Mouse (Mus musculus) limb, embryonic 10.5 days (tissue): ENCODE results near the gene Wwox. TPM values are rescaled to one million over a fixed set of nuclear protein-coding genes. Genes with fewer than 3 reads are reported as not detected.
A peak's percentile ranks its signal among the peaks of the same experiment; 100 is the strongest.

Experiments used
- DNase-seq: peaks from one replicate; pipeline ENCODE4 v3.0.0-alpha.2; 2017; ENCODE audit warnings: low spot score
- H3K27ac ChIP-seq: fragments of 300-500 bp; sonication (generic); 2 replicates; pipeline ENCODE4 v1.5.1; 2016; ENCODE audit warnings: mild to moderate bottlenecking
- H3K27me3 ChIP-seq: fragments of 300-500 bp; sonication (generic); 2 replicates; pipeline ENCODE4 v1.6.1; 2016; ENCODE audit warnings: low read depth, mild to moderate bottlenecking; ENCODE audit not compliant: poor library complexity, severe bottlenecking
- H3K36me3 ChIP-seq: fragments of 300-500 bp; sonication (generic); 2 replicates; pipeline ENCODE4 v1.6.1; 2016; ENCODE audit warnings: mild to moderate bottlenecking, moderate library complexity
- H3K4me1 ChIP-seq: fragments of 300-500 bp; sonication (generic); 2 replicates; pipeline ENCODE4 v1.6.1; 2016
- H3K4me3 ChIP-seq: fragments of 300-500 bp; sonication (generic); 2 replicates; pipeline ENCODE4 v1.5.1; 2016; ENCODE audit warnings: mild to moderate bottlenecking, moderate library complexity
- H3K9me3 ChIP-seq: fragments of 300-500 bp; sonication (generic); replicated peaks from 2 replicates; pipeline ENCODE4 v1.6.1; 2016; ENCODE audit warnings: mild to moderate bottlenecking
- WGBS: fragments of 180-500 bp; shearing (Covaris S2); methylation state at CpG from one replicate; pipeline ENCODE4 v1.1.7; 2016; 5-methylcytosine and 5-hydroxymethylcytosine counted together
- polyA plus RNA-seq: library from polyadenylated mRNA; unstranded; fragments of >200 nt; fragmentation: Nextera tagmentation; extraction: Ambion mirVana; gene quantifications from 2 replicates; pipeline ENCODE4 v1.2.1, GENCODE M21; 2016

The Wwox gene
- polyA plus RNA-seq, 1 experiment from 2014 or later = 8.6 TPM

DNA sequence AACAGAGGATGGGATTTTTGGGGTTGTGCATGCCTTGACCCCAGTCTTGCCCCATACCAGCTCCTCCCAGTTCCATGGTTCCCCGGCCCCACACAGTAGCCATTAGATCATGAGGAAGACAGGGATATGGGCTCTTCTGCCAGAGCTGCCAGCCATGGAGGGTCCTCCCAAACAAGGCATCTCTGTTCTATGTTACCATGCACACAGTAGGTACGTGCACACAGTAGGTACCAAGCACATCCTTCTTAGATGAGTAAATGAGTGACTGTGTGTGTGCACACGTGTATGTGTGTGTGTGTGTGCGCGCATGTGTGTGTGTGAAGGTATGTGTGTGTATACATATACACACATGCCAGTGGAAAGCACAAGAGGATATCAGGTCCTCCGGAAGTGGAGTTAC lies 185.9 kb downstream of the Wwox start:
- no peak overlapping the region for H3K27ac ChIP-seq
- H3K27me3 ChIP-seq = no peaks in the 10 kb centered on the region
- H3K36me3 ChIP-seq = no peaks in the 10 kb centered on the region
- no peak overlapping the region for H3K4me3 ChIP-seq
- no peak for DNase-seq
- peaks cover 59% of the 10 kb centered on the region for H3K4me1 ChIP-seq
- H3K9me3 ChIP-seq = no peaks in the 10 kb centered on the region
- 96% methylated on average over 6 of the region's 6 CpGs for WGBS

DNA sequence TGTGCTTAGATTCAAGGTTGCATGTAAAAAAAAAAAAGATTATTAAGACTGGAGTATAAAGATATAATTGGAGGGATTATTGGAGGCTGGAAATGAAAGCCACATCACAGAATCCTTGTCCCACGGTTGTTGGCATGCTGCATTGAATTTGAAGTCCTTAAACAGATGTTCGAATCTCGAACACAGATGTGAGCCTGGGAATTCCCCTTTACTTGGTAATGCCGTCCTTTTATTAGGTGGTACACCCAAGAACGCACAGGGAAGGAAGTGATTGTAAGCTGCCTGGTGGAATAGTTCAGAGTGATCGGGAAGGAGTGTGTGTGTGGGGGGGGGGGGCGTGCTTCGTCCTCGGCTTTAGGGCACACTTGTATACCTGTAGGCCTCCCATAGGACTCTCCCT lies 187.4 kb downstream of the Wwox start:
- Histone ChIP-seq H3K9me3 (no peaks in the 10 kb centered on the region), H3K4me1 (peaks cover 64% of the 10 kb centered on the region), H3K27me3 (no peaks in the 10 kb centered on the region), H3K27ac (0 out of 2 replicates have a peak overlapping the region, but pooled peaks have one; percentile 25), H3K4me3 (no peak overlapping the region), H3K36me3 (no peaks in the 10 kb centered on the region)
- 58% methylated on average over 9 of the region's 9 CpGs for WGBS
- no peak for DNase-seq

DNA sequence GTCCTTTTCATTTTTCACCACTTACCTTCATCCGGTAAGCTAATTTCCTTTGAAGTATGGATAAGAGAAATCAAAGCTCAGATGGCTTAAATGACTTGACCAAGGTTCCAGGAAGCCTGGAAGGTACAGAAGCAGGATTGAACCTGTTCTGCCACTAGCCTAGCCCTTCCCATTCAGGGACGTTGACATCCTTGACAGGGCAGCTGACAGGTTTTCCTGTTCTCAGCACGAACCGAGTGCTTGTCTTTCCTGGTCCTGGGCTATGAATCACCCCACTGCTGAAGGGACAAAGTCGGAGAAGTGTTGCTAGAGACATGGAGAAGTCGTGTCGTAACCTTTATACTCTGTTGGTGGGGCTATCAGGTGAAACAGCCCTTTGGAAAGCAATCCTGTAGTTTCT lies 190.3 kb downstream of the Wwox start:
- WGBS = 79% methylated on average over 7 of the region's 7 CpGs

DNA sequence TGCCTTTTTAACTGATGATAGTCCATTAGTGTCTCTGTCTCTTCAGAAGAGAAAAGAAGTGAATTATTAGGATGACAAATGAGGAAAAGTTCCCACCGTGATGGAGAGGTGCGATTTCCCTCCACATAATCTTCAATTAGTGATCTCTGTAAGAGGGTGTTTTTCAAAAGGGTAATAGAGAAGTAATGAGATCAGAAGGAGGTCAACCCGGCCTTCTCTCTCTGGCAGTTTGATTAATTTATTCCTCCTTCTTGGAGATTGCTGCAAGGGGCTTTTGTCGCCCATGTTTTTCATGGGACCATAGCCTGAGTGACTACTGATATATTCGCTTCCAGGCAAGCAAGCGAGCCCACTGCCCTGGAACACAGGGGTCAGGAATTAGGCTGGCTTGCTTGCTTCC lies 191.6 kb downstream of the Wwox start:
- Histone ChIP-seq H3K9me3 (no peaks in the 10 kb centered on the region), H3K4me3 (no peak overlapping the region), H3K27me3 (no peaks in the 10 kb centered on the region), H3K4me1 (peaks cover 78% of the 10 kb centered on the region), H3K36me3 (no peaks in the 10 kb centered on the region), H3K27ac (no peak overlapping the region)
- no peak for DNase-seq
- 40% methylated on average over 6 of the region's 6 CpGs for WGBS

More for the DNA sequence above, 190.3 kb downstream of the Wwox start:
- peaks cover 75% of the 10 kb centered on the region for H3K4me1 ChIP-seq
- no peak for DNase-seq
- no peaks in the 10 kb centered on the region for H3K36me3 ChIP-seq
- H3K4me3 ChIP-seq = no peak overlapping the region
- no peaks in the 10 kb centered on the region for H3K9me3 ChIP-seq
- no peak overlapping the region for H3K27ac ChIP-seq
- no peaks in the 10 kb centered on the region for H3K27me3 ChIP-seq

DNA sequence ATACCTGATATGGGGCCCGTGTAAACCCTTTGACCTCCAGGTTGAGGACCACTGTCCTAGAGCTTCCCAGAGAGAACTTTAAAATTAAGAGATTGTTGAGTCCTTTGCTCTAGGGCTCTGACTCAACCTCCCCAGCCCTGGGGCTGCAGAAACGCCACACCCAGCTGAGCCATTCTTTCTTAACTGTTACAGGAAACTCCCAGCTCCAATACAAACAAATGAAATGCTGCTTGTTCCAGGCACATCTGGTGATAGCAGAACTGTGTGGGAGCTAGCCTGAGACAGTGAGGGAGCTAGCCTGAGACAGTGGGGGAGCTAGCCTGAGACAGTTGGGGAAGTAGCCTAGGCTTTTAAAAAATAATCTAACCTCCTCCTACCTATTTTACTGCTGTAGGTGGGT lies 194.7 kb downstream of the Wwox start:
- 84% methylated on average over 2 of the region's 2 CpGs for WGBS
- peaks cover 68% of the 10 kb centered on the region for H3K4me1 ChIP-seq
- H3K27me3 ChIP-seq = no peaks in the 10 kb centered on the region
- no peak overlapping the region for H3K4me3 ChIP-seq
- H3K9me3 ChIP-seq = no peaks in the 10 kb centered on the region
- peak overlapping the region; percentile 72 for H3K27ac ChIP-seq
- DNase-seq = no peak
- H3K36me3 ChIP-seq = no peaks in the 10 kb centered on the region

DNA sequence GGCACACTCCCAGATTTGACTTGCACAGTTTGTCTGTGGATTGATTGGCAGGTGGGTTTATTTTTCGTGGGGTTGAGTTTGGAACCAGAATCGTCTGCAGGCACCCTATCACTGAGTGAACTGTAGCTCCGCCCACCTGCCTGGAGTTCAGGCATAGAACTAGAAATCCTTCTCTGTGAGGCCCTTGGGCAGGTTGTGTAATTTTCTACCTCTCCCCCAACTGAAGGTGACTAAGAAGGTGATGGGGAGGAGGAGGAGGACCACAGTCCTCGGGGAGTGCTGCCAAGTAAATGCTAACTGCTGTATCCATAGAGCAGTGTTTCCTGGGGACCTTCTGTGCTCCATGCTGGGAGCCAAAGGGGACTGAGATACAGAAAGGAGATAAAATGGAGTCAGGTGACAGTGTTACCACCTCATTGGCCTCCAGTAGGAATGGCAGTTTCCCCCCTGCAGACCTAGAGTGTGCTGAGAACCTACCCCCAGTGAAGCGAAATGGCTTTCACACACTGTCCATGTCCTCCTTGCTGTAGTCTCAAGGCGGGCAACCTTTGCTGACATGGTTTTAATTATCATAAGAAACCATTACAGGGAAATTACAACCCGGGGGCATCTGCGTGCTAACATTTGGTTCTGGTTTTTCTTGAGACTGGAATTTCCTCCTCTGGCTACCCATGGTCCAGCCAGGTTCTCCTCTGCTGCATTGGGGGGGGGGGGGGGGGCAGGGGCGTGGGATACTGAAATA lies 195.4 kb downstream of the Wwox start:
- Histone ChIP-seq H3K9me3 (no peaks in the 10 kb centered on the region), H3K27ac (peak overlapping the region; percentile 72), H3K36me3 (no peaks in the 10 kb centered on the region), H3K4me3 (0 out of 2 replicates have a peak overlapping the region, but pooled peaks have one; percentile 8), H3K27me3 (no peaks in the 10 kb centered on the region), H3K4me1 (peaks cover 63% of the 10 kb centered on the region)
- DNase-seq = peak; percentile 52
- 31% methylated on average over 9 of the region's 9 CpGs for WGBS

DNA sequence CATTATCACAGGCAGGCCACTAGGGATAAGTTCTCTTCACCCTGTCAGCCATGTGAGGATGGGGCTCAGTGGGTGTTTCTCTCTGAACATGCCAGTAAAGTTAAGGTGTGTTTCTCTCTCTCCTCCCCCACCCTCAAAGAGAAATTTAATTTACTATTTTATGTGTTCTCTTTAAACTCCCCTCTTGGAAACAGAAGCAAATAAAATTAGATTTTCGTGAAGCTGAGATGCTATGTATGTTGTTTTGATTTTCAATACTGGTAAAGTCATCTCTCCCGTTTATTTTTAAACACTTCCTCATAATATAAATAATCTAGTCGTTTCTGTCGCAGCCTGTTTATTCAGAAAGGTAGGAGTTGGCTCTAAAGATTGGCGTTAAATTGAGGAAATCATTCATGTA lies 196.9 kb downstream of the Wwox start:
- H3K4me1 ChIP-seq = peaks cover 58% of the 10 kb centered on the region
- WGBS = 87% methylated on average over 5 of the region's 5 CpGs
- H3K36me3 ChIP-seq = no peaks in the 10 kb centered on the region
- H3K9me3 ChIP-seq = no peaks in the 10 kb centered on the region
- DNase-seq = no peak
- H3K27me3 ChIP-seq = no peaks in the 10 kb centered on the region
- no peak overlapping the region for H3K27ac ChIP-seq
- no peak overlapping the region for H3K4me3 ChIP-seq

DNA sequence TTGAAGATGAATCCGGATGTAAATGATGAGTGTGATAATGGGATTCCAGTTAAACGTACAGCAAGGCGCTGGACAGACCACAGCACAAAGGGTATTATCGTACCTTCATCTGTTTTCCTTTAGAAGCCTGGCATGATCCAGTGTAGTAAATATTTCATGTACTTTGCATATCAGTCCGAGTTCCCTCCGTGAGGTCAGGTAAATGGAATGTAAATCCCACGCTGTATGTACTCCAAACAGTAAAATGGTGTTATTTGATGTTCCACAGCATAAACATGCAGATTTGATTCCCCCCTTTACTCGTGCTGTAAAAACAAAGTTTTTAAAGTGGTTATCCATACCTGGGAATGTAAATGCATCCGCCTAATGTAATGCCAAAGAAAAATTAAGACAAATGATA lies 202.4 kb downstream of the Wwox start:
- DNase-seq = no peak
- Histone ChIP-seq H3K4me1 (peaks cover 33% of the 10 kb centered on the region), H3K4me3 (no peak overlapping the region), H3K27ac (no peak overlapping the region), H3K27me3 (no peaks in the 10 kb centered on the region), H3K9me3 (no peaks in the 10 kb centered on the region), H3K36me3 (no peaks in the 10 kb centered on the region)
- WGBS = 84% methylated on average over 9 of the region's 9 CpGs

DNA sequence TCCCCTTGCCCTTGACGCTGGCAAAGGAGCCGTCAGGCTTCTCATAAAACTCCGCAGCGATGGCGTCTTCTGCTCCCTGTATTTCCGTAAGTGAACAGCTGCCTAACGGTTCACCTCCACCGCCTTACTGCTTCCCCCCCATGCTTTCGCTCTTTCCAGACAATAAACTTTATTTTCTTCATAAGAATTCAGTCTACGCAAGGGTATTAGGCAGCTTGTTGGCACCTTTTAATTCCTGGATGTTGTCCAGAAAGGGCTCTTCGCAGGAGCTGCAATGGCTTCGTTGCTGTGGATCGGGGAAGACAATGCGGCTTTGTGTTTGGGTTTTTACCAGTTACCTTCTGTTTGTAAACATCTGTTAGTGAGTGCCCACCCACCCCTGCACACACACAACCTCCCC lies 211.3 kb downstream of the Wwox start:
- H3K36me3 ChIP-seq = no peaks in the 10 kb centered on the region
- no peak overlapping the region for H3K4me3 ChIP-seq
- 89% methylated on average over 14 of the region's 14 CpGs for WGBS
- H3K4me1 ChIP-seq = peaks cover 28% of the 10 kb centered on the region
- no peaks in the 10 kb centered on the region for H3K9me3 ChIP-seq
- no peak for DNase-seq
- H3K27me3 ChIP-seq = peaks cover 5% of the 10 kb centered on the region; the same call in 1 of the 2 replicates
- 0 out of 2 replicates have a peak overlapping the region, but pooled peaks have one; percentile 61 for H3K27ac ChIP-seq

DNA sequence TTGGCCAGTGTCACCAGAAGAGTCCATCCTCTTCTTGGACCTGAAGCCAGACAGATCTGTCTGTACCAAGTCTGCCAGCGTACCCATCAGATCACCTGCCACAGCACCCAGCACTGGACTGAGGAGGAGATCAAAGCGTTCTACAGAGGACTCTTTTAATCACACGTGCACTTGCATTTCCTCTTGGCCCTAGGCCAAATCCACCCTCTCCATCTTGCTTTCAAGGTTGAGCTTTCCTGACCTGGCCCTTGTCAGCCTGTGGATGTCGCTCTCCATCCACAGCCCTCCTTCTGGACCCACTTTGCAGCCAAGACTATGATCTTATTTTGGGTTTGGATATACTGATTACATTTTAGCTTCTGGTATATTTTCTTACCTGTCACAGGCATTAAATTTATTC lies 218.3 kb downstream of the Wwox start:
- Histone ChIP-seq H3K9me3 (no peaks in the 10 kb centered on the region), H3K4me3 (no peak overlapping the region), H3K36me3 (no peaks in the 10 kb centered on the region), H3K4me1 (peaks cover 18% of the 10 kb centered on the region), H3K27ac (no peak overlapping the region), H3K27me3 (peaks cover 6% of the 10 kb centered on the region; the same call in 1 of the 2 replicates)
- 65% methylated on average over 4 of the region's 4 CpGs for WGBS
- no peak for DNase-seq

DNA sequence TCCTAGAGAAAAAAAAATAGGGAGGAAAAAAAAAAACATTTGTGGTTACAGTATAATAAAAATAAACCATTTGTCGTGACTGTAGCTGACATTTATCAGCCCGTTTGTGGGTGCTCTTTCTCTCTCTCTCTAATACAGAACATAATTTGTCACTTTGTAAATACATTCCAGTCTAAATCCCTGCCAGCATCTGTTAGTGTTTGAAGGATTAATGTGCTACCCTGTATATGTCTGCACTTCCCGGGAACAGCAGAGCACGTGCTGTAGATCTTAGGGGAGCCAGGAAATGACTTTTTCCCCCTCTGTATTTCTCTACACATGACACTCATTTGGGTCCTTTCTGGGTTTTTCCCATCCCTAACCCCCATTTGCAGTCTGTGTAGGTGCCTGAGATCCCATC lies 219.0 kb downstream of the Wwox start:
- no peaks in the 10 kb centered on the region for H3K9me3 ChIP-seq
- DNase-seq = no peak
- peaks cover 6% of the 10 kb centered on the region; the same call in 1 of the 2 replicates for H3K27me3 ChIP-seq
- no peak overlapping the region for H3K4me3 ChIP-seq
- peaks cover 18% of the 10 kb centered on the region for H3K4me1 ChIP-seq
- no peaks in the 10 kb centered on the region for H3K36me3 ChIP-seq
- no peak overlapping the region for H3K27ac ChIP-seq
- WGBS = 38% methylated on average over 4 of the region's 4 CpGs

DNA sequence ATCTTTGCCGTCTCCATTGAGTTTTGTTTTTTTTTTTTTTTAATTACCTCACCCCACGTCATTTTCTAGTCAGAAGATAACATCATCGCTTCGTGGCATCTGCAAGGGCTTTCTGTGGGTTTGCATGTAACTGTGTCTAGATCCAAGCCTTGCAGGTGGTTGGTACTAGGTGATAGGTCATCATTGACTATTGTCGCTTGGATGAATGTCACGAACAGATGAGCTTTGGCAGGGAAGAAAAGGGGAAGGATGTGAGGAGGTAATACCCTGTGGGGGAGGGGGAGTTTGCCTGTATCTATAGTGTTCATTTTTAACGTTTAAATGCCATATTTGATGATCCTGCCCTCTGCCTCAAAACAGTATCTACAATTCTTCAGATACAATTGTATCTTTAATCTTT lies 223.6 kb downstream of the Wwox start:
- WGBS = 91% methylated on average over 7 of the region's 7 CpGs
- Histone ChIP-seq H3K27me3 (peaks cover 8% of the 10 kb centered on the region; the same call in 1 of the 2 replicates), H3K27ac (no peak overlapping the region), H3K4me3 (no peak overlapping the region), H3K9me3 (no peaks in the 10 kb centered on the region), H3K36me3 (no peaks in the 10 kb centered on the region), H3K4me1 (peaks cover 12% of the 10 kb centered on the region)
- DNase-seq = no peak

DNA sequence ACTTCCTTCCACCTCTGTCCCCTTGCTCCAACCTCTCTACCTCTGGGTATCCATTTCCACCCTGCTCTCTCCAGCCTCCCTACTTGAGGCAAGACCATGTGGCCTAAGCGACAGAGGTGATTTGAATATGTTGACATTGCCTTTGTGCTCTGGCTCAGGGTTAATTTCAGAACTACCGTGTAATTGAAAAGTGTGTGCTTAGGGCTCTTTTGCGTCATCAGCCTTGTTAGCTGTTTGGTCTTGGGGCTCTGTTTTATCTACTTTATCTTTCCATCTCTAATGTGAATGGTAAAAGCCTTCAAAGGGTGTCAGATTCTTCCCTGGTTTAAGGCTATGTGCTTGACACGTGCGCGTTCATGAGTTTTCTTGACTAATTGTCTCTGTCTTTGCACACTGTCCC lies 226.1 kb downstream of the Wwox start:
- Histone ChIP-seq H3K36me3 (no peaks in the 10 kb centered on the region), H3K27me3 (peaks cover 8% of the 10 kb centered on the region; the same call in 1 of the 2 replicates), H3K27ac (no peak overlapping the region), H3K4me3 (no peak overlapping the region), H3K4me1 (no peaks in the 10 kb centered on the region), H3K9me3 (no peaks in the 10 kb centered on the region)
- DNase-seq = no peak
- WGBS = 68% methylated on average over 6 of the region's 6 CpGs
